Mouse (Mus musculus): ENCODE data around the gene Ptpra.
"Not testable (repeated sequence)": the region's sequence is repeated elsewhere in the genome, so short reads cannot be mapped to it uniquely, and the experiment has no call there.

Ptpra gene

DNA sequence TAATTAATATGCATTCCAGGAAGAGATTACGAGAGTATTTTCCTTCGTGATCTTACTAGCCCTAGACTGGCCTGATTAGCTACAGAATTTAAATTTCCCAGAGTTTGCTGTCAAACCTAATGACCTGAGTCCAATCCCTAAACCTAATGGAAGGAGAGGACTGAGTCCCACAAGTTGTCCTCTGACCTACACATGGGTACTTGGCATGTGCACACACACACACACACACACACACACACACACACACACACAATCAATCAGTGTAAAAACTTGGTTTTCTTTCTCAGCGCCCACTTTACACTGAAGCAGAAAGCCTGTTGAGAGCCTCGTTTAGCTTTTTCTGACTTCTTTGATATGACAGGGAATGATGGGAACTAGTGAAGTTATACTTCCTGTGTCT, 41.1 kb downstream of the Ptpra start:
- no peak for DNase-seq

GRCm38 (mm10) chr2:130491587-130491986, 41.5 kb downstream of the Ptpra start:
- peak in 1 of 2 experiments; percentile 36 for DNase-seq

DNA sequence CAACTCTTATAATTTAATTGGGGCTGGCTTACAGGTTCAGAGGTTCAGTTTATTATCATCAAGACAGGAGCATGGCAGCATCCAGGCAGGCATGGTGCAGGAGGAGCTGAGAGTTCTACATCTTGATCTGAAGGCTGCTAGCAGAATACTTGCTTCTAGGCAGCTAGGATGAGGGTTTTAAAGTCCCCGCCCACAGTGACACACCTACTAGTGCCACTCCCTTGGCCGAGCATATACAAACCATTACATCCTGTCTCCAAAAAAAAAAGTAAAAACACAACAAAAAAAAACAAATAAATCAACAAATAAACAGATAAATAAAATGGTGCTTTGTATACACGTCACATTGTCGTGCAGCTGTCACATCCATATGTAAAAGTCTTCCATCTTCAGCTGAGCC, 45.0 kb downstream of the Ptpra start:
- not testable (repeated sequence) for DNase-seq

DNA sequence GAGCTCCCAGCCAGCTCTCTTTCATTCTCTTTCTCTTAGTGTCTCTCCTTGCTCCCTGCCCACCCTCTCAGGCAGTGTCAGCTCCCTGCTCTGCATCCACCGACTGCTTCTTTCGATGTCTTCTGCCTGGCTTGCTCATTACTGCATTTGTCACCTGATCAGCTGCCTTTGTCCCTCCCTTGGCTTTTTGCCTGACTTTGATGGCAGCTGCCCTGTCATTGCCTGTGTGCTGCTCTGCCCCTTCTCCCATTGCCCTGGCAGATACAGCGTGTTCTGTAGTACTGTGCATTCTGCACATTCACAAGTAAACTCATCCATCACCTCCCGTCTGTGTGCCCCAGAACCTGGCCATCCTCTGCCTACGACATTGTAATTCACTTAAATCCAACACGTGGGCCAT, 46.0 kb downstream of the Ptpra start:
- peak; percentile 34 to 35 for DNase-seq

DNA sequence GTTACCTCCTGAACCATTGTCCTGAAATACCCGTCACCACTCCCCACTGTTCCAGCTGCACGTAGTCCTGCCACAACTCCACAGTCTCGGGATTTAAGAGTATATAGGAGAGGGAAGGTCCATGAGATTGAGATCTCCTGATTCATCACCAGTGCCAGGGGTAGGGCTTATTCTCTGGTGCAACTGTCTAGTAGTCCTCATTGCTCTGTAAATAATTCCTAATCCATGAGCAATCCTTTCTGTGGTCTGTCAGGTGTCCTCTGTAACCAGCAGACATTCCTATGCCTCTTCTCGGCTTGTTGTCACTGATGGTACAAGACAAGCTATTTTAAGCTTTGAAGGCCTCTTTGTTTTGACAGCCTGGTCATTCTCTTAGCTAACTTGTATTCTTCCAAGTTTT, 46.9 kb downstream of the Ptpra start:
- no peak for DNase-seq

DNA sequence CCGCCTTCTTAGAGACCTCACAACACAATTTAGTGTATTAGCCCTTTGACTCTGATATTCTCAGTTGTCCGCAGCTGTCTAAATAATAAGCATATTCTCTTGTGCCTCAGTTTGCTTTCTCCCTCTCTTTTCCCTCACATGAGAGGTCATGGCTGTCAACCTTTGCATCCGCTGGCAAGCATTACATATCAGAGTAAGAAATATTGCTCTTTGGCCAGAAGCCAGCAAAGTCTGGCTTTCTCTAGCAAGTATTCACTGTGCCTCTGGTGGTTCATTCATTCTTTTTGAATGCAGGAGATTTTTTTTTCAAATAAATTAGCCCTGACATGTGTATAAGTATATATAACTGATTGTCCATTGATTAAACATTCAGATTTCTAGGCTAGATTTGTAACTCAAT, 49.5 kb downstream of the Ptpra start:
- peak; percentile 56 to 57 for DNase-seq

GRCm38 (mm10) chr2:130501556-130501955, 51.5 kb downstream of the Ptpra start:
- DNase-seq, result no peak

- DNase-seq, result not testable (repeated sequence)
These were observed 61.5 kb downstream of the Ptpra start for GRCm38 (mm10) chr2:130511616-130512015.

DNA sequence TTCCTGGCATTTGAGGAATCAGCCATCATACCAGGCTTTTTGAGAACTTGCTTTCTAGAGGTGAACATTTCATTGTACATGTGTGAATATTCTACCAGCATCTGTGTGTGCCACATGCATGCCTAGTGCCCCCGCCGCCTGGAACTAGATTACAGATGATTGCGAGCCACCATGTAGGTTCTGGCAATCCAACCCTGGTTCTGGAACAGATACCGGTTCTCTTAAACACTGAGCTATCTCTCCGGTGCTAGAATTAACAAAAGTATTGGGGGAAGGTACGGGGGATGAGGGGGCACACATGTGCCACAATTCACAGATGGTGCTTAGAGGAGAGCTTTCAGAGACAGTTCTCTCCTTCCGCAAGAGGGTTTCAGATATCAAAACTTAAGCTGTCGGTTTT, 63.8 kb downstream of the Ptpra start:
- no peak for DNase-seq

DNA sequence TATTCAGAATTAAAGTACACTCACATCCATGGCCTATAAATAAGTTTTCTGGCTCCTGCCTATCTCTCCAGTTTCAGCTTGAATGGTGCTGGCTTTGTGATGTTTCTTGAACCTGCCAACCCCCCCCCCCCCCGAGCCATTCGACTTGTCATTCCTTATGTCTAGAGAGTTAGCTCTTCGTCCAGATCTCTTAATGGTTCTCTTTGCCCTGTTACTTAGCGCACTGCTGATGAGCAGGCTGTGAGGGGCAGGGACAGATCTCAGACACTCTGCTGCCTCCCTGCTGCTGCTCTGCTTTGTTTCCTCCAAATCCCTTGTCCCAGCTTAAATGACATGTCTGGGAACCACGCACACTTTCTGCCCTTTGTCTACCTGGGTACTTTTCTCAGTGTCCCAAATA, 65.7 kb downstream of the Ptpra start:
- DNase-seq, result no peak

DNA sequence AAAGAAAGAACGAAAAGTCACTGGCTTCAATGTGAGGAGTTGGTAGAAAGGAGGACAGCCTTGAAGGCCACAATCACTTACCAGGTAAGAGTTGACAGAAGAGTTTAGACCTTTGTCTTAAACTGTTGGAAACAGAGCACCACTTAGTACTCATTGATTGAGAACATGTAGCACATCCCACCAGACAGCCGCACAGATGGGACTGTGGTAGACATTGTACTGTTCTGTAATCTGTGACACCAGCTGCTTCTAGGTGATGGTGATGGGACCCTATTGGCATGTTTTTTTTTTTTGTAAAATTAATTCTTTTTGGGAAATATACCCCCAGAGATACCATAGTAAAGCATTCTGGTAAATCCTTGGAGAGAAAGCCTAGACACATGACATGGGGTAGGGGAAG, 71.8 kb downstream of the Ptpra start:
- DNase-seq, result no peak

GRCm38 (mm10) chr2:130525480-130525879, 75.4 kb downstream of the Ptpra start:
- not testable (repeated sequence) for DNase-seq

GRCm38 (mm10) chr2:130528457-130528856, 78.4 kb downstream of the Ptpra start:
- DNase-seq, result no peak

- no peak for DNase-seq
These were observed 79.2 kb downstream of the Ptpra start for GRCm38 (mm10) chr2:130529290-130529689.

- no peak for DNase-seq
These were observed 79.8 kb downstream of the Ptpra start for GRCm38 (mm10) chr2:130529925-130530324.

GRCm38 (mm10) chr2:130532201-130532600, 82.1 kb downstream of the Ptpra start:
- no peak for DNase-seq

GRCm38 (mm10) chr2:130535017-130535416, 84.9 kb downstream of the Ptpra start:
- no peak for DNase-seq

GRCm38 (mm10) chr2:130536890-130537289, 86.8 kb downstream of the Ptpra start:
- DNase-seq, result no peak

- DNase-seq, result no peak
These were observed 88.9 kb downstream of the Ptpra start for GRCm38 (mm10) chr2:130538876-130539546.

- no peak for DNase-seq
These were observed 90.2 kb downstream of the Ptpra start for GRCm38 (mm10) chr2:130540266-130540665.

GRCm38 (mm10) chr2:130546957-130547356, 96.9 kb downstream of the Ptpra start:
- no peak for DNase-seq

GRCm38 (mm10) chr2:130554841-130555240, 104.8 kb downstream of the Ptpra start:
- no peak for DNase-seq

DNA sequence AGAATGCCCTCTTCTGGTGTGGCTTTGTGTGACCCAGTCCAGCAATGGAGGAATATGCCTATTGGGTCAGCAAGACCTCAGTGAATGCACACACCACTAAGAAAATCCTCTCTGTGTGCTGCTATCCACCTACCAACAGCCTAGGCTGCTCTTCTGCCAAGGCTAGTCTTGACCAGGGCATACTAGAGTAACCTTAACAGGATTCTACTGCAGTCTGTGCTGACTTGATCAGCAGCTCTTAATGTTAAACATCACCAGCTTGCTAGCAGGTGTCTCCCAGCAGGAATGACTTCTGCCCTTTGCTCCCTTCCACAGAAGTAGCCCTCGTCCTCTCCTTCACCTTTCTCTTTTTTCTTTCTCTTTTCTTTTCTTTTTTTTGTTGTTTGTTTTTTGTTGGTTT, 106.2 kb downstream of the Ptpra start:
- peak; percentile 25 to 46 for DNase-seq

DNA sequence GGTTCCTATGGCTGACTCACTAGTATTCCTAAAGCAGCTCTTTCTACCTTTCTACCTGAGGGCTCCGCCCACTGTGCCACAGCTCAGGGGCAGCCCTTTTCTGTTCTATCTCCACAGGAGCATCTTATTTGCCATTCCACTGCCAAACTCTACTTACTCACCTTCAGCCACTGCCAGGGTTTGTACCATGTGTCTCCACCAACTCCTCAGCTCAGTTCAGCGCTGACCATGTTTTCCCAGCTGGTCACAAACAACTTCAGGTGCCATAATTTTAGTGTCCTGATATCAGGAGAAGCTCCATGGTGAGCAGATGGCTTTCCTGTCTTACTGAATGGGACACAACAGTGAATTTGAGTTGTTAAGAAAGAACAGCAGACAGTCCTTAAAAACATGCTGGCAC, 107.4 kb downstream of the Ptpra start:
- no peak for DNase-seq

DNA sequence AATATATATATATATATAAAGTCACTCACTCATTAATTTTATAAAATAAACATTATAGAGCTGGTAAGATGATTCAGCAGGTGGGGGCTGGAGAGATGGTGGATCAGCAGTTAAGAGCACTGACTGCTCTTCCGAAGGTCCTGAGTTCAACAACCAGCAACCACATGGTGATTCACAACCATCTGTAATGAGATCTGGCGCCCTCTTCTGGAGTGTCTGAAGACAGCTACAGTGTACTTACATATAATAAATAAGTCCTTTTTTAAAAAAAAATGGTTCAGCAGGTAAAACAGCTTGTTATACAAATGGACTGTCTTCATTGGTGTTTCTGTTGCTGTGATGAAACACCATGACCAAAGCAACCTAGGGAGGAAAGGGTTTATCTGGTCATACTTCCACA, 107.9 kb downstream of the Ptpra start:
- no peak for DNase-seq
